Mouse (Mus musculus) lung, embryonic 14.5 days (tissue): Measurements from ENCODE around the gene Fzd4. TPM values are rescaled to one million over a fixed set of nuclear protein-coding genes. Genes with fewer than 3 reads are reported as not detected.

ENCODE experiments used
- ATAC-seq: fragments of 200-750 bp; cut with Nextera tagmentation; 2 replicates; pipeline ENCODE4 v1.8.0; 2017; ENCODE audit warnings: mild to moderate bottlenecking, moderate TSS enrichment, moderate library complexity; ENCODE audit not compliant: insufficient read depth
- DNase-seq: peaks from one replicate; pipeline ENCODE4 v3.0.0-alpha.2; 2015
- H3K27ac ChIP-seq: fragments of 300-500 bp; sonication (generic); 2 replicates; pipeline ENCODE4 v1.5.1; 2014; ENCODE audit warnings: low read depth, mild to moderate bottlenecking, moderate library complexity
- H3K27me3 ChIP-seq: fragments of 300-500 bp; sonication (generic); 2 replicates; pipeline ENCODE4 v1.6.1; 2014; ENCODE audit warnings: low read length, control low read depth; ENCODE audit not compliant: insufficient read depth
- H3K36me3 ChIP-seq: fragments of 300-500 bp; sonication (generic); 2 replicates; pipeline ENCODE4 v1.6.1; 2014; ENCODE audit warnings: control low read depth; ENCODE audit not compliant: insufficient read depth
- H3K4me1 ChIP-seq: fragments of 300-500 bp; sonication (generic); 2 replicates; pipeline ENCODE4 v1.6.1; 2014; ENCODE audit warnings: antibody characterized with exemption, control low read depth; ENCODE audit not compliant: insufficient read depth
- H3K4me2 ChIP-seq: fragments of 300-500 bp; sonication (generic); 2 replicates; pipeline ENCODE4 v1.6.1; 2014; ENCODE audit warnings: mild to moderate bottlenecking
- H3K4me3 ChIP-seq: fragments of 300-500 bp; sonication (generic); 2 replicates; pipeline ENCODE4 v1.5.1; 2014; ENCODE audit warnings: low read depth, low read length
- H3K9ac ChIP-seq: fragments of 300-500 bp; sonication (generic); 2 replicates; pipeline ENCODE4 v1.6.1; 2014
- H3K9me3 ChIP-seq: fragments of 300-500 bp; sonication (generic); 2 replicates; pipeline ENCODE4 v1.6.1; 2016; ENCODE audit warnings: low read depth, low read length, control low read depth
- CTCF ChIP-seq: IDR thresholded peaks from 2 replicates; pipeline ENCODE4 v1.5.1; 2016; ENCODE audit warnings: antibody characterized with exemption, low read depth
- WGBS: fragments of 180-500 bp; shearing (Covaris S2); extraction: QIAGEN DNeasy Blood & Tissue Kit; methylation state at CpG from one replicate; pipeline ENCODE4 v1.1.7; 2014; 5-methylcytosine and 5-hydroxymethylcytosine counted together
- polyA plus RNA-seq: library from polyadenylated mRNA; unstranded; fragments of >200 nt; fragmentation: Nextera tagmentation; extraction: Ambion mirVana; gene quantifications from 2 replicates; pipeline ENCODE4 v1.2.1, GENCODE M21; 2014

Gene Fzd4
- polyA plus RNA-seq, 1 experiment from 2014 or later, result 17.1 TPM

- no peak overlapping the region for H3K27ac ChIP-seq
- peak; percentile 40 for DNase-seq
These were observed 29.9 kb downstream of the Fzd4 start for GRCm38 (mm10) chr7:89433893-89434616.

GRCm38 (mm10) chr7:89436404-89436803, 32.2 kb downstream of the Fzd4 start:
- Histone ChIP-seq H3K27ac (no peak overlapping the region), H3K27me3 (no peaks in the 10 kb centered on the region), H3K9me3 (no peaks in the 10 kb centered on the region), H3K4me3 (no peak overlapping the region), H3K36me3 (no peaks in the 10 kb centered on the region), H3K4me1 (no peaks in the 10 kb centered on the region), H3K4me2 (no peak overlapping the region), H3K9ac (no peak overlapping the region)
- DNase-seq, result no peak
- TF ChIP-seq CTCF, result no peak
- ATAC-seq, result no peak
- WGBS, result 64% methylated on average over 5 of the region's 5 CpGs

More at GRCm38 (mm10) chr7:89433893-89434616, 29.9 kb downstream of the Fzd4 start:
- Histone ChIP-seq H3K27me3 (no peaks in the 10 kb centered on the region), H3K9ac (no peak overlapping the region), H3K4me1 (no peaks in the 10 kb centered on the region), H3K36me3 (no peaks in the 10 kb centered on the region), H3K9me3 (no peaks in the 10 kb centered on the region), H3K4me3 (no peak overlapping the region), H3K4me2 (no peak overlapping the region)
- ATAC-seq, result no peak
- no peak for TF ChIP-seq CTCF
- WGBS, result 36% methylated on average over 8 of the region's 8 CpGs

GRCm38 (mm10) chr7:89437589-89437988, 33.4 kb downstream of the Fzd4 start:
- no peak for ATAC-seq

GRCm38 (mm10) chr7:89441291-89441690, 37.1 kb downstream of the Fzd4 start:
- Histone ChIP-seq H3K27ac (no peak overlapping the region), H3K36me3 (no peaks in the 10 kb centered on the region), H3K27me3 (no peaks in the 10 kb centered on the region), H3K4me1 (no peaks in the 10 kb centered on the region), H3K4me2 (no peak overlapping the region), H3K9ac (no peak overlapping the region), H3K4me3 (no peak overlapping the region), H3K9me3 (no peaks in the 10 kb centered on the region)
- TF ChIP-seq CTCF, result no peak
- DNase-seq, result no peak
- WGBS, result 60% methylated on average over 7 of the region's 7 CpGs
- ATAC-seq, result no peak

More at GRCm38 (mm10) chr7:89437589-89437988, 33.4 kb downstream of the Fzd4 start:
- Histone ChIP-seq H3K9ac (no peak overlapping the region), H3K27ac (no peak overlapping the region), H3K9me3 (no peaks in the 10 kb centered on the region), H3K4me1 (no peaks in the 10 kb centered on the region), H3K36me3 (no peaks in the 10 kb centered on the region), H3K4me2 (no peak overlapping the region), H3K27me3 (no peaks in the 10 kb centered on the region), H3K4me3 (no peak overlapping the region)
- peak; percentile 77 for TF ChIP-seq CTCF
- peak; percentile 77 for DNase-seq
- WGBS, result 41% methylated on average over 4 of the region's 4 CpGs

GRCm38 (mm10) chr7:89442242-89442641, 38.1 kb downstream of the Fzd4 start:
- Histone ChIP-seq H3K4me2 (no peak overlapping the region), H3K27ac (no peak overlapping the region), H3K36me3 (no peaks in the 10 kb centered on the region), H3K4me1 (no peaks in the 10 kb centered on the region), H3K9me3 (no peaks in the 10 kb centered on the region), H3K27me3 (no peaks in the 10 kb centered on the region), H3K4me3 (no peak overlapping the region), H3K9ac (no peak overlapping the region)
- WGBS, result 66% methylated on average over 4 of the region's 4 CpGs
- DNase-seq (no peak), ATAC-seq (no peak)
- TF ChIP-seq CTCF, result no peak

GRCm38 (mm10) chr7:89445137-89445536, 41.0 kb downstream of the Fzd4 start:
- H3K4me3 ChIP-seq, result no peak overlapping the region
- H3K4me1 ChIP-seq, result no peaks in the 10 kb centered on the region
- no peak overlapping the region for H3K9ac ChIP-seq
- H3K27me3 ChIP-seq, result no peaks in the 10 kb centered on the region
- ATAC-seq, result no peak; the same call in 1 of the 2 replicates
- DNase-seq, result no peak
- 69% methylated on average over 4 of the region's 4 CpGs for WGBS
- H3K36me3 ChIP-seq, result no peaks in the 10 kb centered on the region
- no peak for TF ChIP-seq CTCF
- no peaks in the 10 kb centered on the region for H3K9me3 ChIP-seq
- H3K4me2 ChIP-seq, result no peak overlapping the region
- no peak overlapping the region for H3K27ac ChIP-seq

- no peak overlapping the region for H3K4me2 ChIP-seq
- H3K27ac ChIP-seq, result no peak overlapping the region
- 63% methylated on average over 2 of the region's 2 CpGs for WGBS
- H3K36me3 ChIP-seq, result no peaks in the 10 kb centered on the region
- no peak overlapping the region for H3K9ac ChIP-seq
- ATAC-seq, result no peak
- H3K9me3 ChIP-seq, result no peaks in the 10 kb centered on the region
- H3K4me1 ChIP-seq, result no peaks in the 10 kb centered on the region
- DNase-seq, result no peak
- TF ChIP-seq CTCF, result no peak
- no peaks in the 10 kb centered on the region for H3K27me3 ChIP-seq
- no peak overlapping the region for H3K4me3 ChIP-seq
These were observed 46.2 kb downstream of the Fzd4 start for GRCm38 (mm10) chr7:89450312-89450711.
